Mouse (Mus musculus) liver, adult 2 months (tissue): ENCODE data around the gene Yipf6. TPM values are rescaled to one million over a fixed set of nuclear protein-coding genes. Genes with fewer than 3 reads are reported as not detected.
"Not testable (repeated sequence)": the region's sequence is repeated elsewhere in the genome, so short reads cannot be mapped to it uniquely, and the experiment has no call there.

Source experiments
- DNase-seq: peaks from one replicate; pipeline ENCODE4 v3.0.0-alpha.2; 2011; ENCODE audit warnings: low read depth, low spot score; ENCODE audit errors: extremely low read depth
- H3K27ac ChIP-seq: fragments of 200-500 bp; replicated peaks from 2 replicates; pipeline ENCODE4 v1.5.1; 2012; ENCODE audit warnings: low read depth, mild to moderate bottlenecking, control low read depth, inconsistent platforms, low read length; ENCODE audit not compliant: insufficient read depth
- H3K27me3 ChIP-seq: fragments of 200-500 bp; 2 replicates; pipeline ENCODE4 v1.6.1; 2012; ENCODE audit warnings: mild to moderate bottlenecking, moderate library complexity, low read length, inconsistent platforms; ENCODE audit not compliant: control insufficient read depth, insufficient read depth
- H3K36me3 ChIP-seq: fragments of 200-500 bp; 2 replicates; pipeline ENCODE4 v1.6.1; 2012; ENCODE audit warnings: low read length, inconsistent platforms; ENCODE audit not compliant: control insufficient read depth, insufficient read depth
- H3K4me1 ChIP-seq: fragments of 200-500 bp; 2 replicates; pipeline ENCODE4 v1.6.1; 2011; ENCODE audit warnings: low read length; ENCODE audit not compliant: control insufficient read depth, insufficient read depth
- H3K4me3 ChIP-seq: fragments of 200-500 bp; 2 replicates; pipeline ENCODE4 v1.5.1; 2011; ENCODE audit warnings: low read depth, mild to moderate bottlenecking, control low read depth, low read length, moderate library complexity; ENCODE audit not compliant: insufficient read depth
- H3K79me2 ChIP-seq: fragments of 200-500 bp; 2 replicates; pipeline ENCODE4 v1.6.1; 2012; ENCODE audit warnings: inconsistent platforms, mild to moderate bottlenecking, low read length, moderate library complexity; ENCODE audit not compliant: control insufficient read depth, insufficient read depth
- H3K9ac ChIP-seq: fragments of 200-500 bp; 2 replicates; pipeline ENCODE4 v1.6.1; 2012; ENCODE audit warnings: low read depth, mild to moderate bottlenecking, control low read depth, inconsistent platforms, low read length
- CTCF ChIP-seq: fragments of 200-500 bp; IDR thresholded peaks from 2 replicates; pipeline ENCODE4 v1.5.1; 2011; ENCODE audit warnings: low read depth, low read length, control low read depth
- POLR2A ChIP-seq: fragments of 200-500 bp; IDR thresholded peaks from 2 replicates; pipeline ENCODE4 v1.6.1; 2011; ENCODE audit warnings: low read length, control low read depth; ENCODE audit not compliant: insufficient read depth; ENCODE audit errors: extremely low read depth
- WGBS: fragments of 180-500 bp; shearing (Covaris S2); methylation state at CpG from one replicate; pipeline ENCODE4 v1.1.7; 2018; 5-methylcytosine and 5-hydroxymethylcytosine counted together
- polyA plus RNA-seq: library from polyadenylated mRNA; depleted of rRNA; stranded (reverse); fragments of >200 nt; gene quantifications from 2 replicates; pipeline ENCODE4 v1.2.3, GENCODE M21; 2012; rRNA removed
- total RNA-seq: library from RNA; depleted of rRNA; stranded (reverse); fragments of >200 nt; gene quantifications from 2 replicates; pipeline ENCODE4 v1.2.3, GENCODE M21; 2014; rRNA removed

Gene Yipf6
- total and polyA plus RNA-seq, 2 experiments = 11.7 to 35.1 TPM

DNA sequence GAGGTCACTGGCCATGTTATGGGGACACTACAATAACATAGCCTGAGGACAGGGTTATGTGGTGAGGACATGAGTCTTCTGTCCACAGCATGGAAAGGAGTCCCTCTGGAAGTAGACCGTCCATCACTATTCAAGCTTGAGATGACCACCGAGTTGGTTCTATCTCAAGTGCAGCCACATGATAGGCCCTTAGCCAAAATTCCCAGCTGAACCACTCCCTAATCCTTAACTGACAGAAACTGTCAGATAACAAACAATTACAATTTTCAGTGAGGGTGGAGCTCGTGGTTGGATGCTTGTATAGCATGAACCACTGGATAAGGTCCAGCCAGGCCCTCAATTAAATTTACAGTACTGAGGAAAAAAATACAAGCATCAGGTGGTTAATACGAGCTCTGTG, 22.9 kb downstream of the Yipf6 start:
- Histone ChIP-seq H3K27me3 (no peaks in the 10 kb centered on the region), H3K4me3 (no peak overlapping the region), H3K4me1 (no peaks in the 10 kb centered on the region), H3K79me2 (no peaks in the 10 kb centered on the region), H3K9ac (no peak overlapping the region), H3K27ac (no peak overlapping the region), H3K36me3 (no peaks in the 10 kb centered on the region)
- DNase-seq = no peak
- TF ChIP-seq CTCF = no peak
- TF ChIP-seq POLR2A = no peak
- 74% methylated on average over 4 of the region's 4 CpGs for WGBS

DNA sequence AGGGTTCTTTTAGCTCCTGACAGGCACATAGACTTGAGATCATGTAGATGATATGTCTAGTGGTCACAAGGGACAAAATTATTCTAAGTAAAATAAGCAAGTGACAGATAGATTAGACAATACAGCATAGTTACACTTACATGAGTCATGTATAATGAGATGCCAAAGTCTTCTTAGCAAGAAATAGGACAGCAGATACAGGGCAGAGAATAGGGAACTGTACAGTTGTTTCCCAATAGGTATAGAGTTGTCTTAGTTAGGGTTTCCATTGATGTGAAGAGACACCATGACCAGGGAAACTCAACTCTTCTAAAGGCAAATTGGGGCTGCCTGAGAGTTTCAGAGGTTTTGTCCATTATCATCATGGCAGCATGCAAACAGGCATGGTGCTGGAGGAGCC, 27.6 kb downstream of the Yipf6 start:
- TF ChIP-seq POLR2A = no peak
- no peak for TF ChIP-seq CTCF
- no peaks in the 10 kb centered on the region for H3K79me2 ChIP-seq
- DNase-seq = no peak
- H3K27ac ChIP-seq = no peak overlapping the region
- no peaks in the 10 kb centered on the region for H3K27me3 ChIP-seq
- H3K36me3 ChIP-seq = no peaks in the 10 kb centered on the region
- no peak overlapping the region for H3K9ac ChIP-seq
- H3K4me3 ChIP-seq = no peak overlapping the region
- H3K4me1 ChIP-seq = no peaks in the 10 kb centered on the region

DNA sequence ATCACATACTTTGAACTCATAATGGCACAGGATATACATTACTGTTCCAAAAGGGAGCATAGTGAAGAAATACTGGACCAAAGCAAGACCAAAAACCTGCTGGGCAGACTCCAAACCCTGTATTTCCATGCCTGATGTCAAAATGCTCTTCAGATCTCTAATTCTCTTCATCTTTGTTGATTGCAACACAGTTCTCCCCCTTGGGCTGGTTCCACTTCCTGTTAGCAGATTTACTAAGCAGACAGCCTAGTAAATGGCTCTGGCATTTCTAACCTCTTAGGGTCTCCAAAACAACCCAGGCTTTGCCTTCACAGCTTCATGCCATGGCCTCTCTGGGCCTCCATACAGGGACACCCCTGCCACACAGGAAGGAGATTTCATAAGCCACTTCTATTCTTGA, 28.4 kb downstream of the Yipf6 start:
- Histone ChIP-seq H3K4me3 (no peak overlapping the region), H3K79me2 (no peaks in the 10 kb centered on the region), H3K9ac (no peak overlapping the region), H3K27me3 (no peaks in the 10 kb centered on the region), H3K36me3 (no peaks in the 10 kb centered on the region), H3K27ac (no peak overlapping the region), H3K4me1 (no peaks in the 10 kb centered on the region)
- DNase-seq = no peak
- TF ChIP-seq CTCF (no peak), POLR2A (no peak)

DNA sequence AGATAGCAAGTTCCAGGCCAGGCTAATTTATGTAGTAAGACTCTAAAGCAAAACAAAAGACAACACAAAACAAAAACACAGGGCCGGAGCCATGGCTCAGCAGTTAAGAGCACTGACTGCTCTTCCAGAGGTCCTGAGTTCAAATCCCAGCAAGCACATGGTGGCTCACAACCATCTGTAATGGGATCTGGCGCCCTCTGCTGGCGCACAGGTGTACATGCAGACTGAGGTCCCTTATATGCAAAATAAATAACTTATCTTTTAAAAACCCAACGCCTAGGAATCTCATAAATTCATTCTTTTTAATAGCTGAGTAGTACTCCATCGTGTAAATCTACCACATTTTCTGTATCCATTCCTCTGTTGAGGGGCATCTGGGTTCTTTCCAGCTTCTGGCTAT, 50.5 kb downstream of the Yipf6 start:
- DNase-seq, H3K79me2 ChIP-seq, H3K27me3 ChIP-seq, H3K4me3 ChIP-seq, H3K27ac ChIP-seq, H3K9ac ChIP-seq, H3K36me3 ChIP-seq, H3K4me1 ChIP-seq: not testable (repeated sequence)
- peak; percentile 44 for TF ChIP-seq CTCF
- 70% methylated on average over 5 of the region's 5 CpGs for WGBS

DNA sequence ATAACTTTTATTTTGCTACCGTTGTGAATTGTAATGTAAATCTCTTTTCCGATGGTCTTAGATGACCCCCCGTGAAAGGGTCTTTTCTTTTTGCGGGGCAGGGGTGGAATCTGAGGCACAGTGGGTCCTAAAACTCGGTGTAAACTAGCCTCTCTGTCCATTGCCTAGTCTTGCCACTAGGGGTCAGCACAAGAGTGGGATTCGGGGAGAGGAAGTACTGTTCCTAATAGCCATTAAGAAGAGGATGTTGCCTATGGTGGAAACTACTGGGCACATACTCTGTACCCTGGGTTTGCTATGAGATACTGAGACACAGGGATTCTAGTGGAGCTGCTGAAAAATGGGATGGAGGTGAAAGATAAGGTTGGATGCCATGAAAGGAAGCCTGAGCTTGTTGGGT, 53.5 kb downstream of the Yipf6 start:
- Histone ChIP-seq H3K27me3 (no peaks in the 10 kb centered on the region), H3K9ac (no peak overlapping the region), H3K4me3 (no peak overlapping the region), H3K79me2 (no peaks in the 10 kb centered on the region), H3K27ac (no peak overlapping the region), H3K4me1 (no peaks in the 10 kb centered on the region), H3K36me3 (no peaks in the 10 kb centered on the region)
- TF ChIP-seq POLR2A (no peak), CTCF (peak; percentile 52)
- 15% methylated on average over 6 of the region's 6 CpGs for WGBS
- peak; percentile 13 for DNase-seq

Other genes starting within 250 kb of the Yipf6 start
- 2.5 and 2.8 TPM in 2 replicates for gene Ophn1, start 45.3 kb upstream of the Yipf6 start, total RNA-seq
- 0.41 and 0.71 TPM in 2 replicates for gene Ophn1, start 45.3 kb upstream of the Yipf6 start, polyA plus RNA-seq
- gene Stard8, start 66.9 kb downstream of the Yipf6 start, total RNA-seq = 6.8 and 8.4 TPM in 2 replicates
- 8.3 TPM in 2 replicates for gene Stard8, start 66.9 kb downstream of the Yipf6 start, polyA plus RNA-seq
- 4.9 and 5.4 TPM in 2 replicates for gene Efnb1, start 199.8 kb downstream of the Yipf6 start, total RNA-seq
- gene Efnb1, start 199.8 kb downstream of the Yipf6 start, polyA plus RNA-seq = 12.4 TPM in 2 replicates